Mouse (Mus musculus): ENCODE results near the gene Magi2. TPM values are rescaled to one million over a fixed set of nuclear protein-coding genes. Genes with fewer than 3 reads are reported as not detected.
A peak's percentile ranks its signal among the peaks of the same experiment; 100 is the strongest.
"Not testable (repeated sequence)": the region's sequence is repeated elsewhere in the genome, so short reads cannot be mapped to it uniquely, and the experiment has no call there.

The Magi2 gene
- polyA plus RNA-seq, 1 experiment from 2014 or later, result 2.3 TPM

GRCm38 (mm10) chr5:19472851-19473439, 246.1 kb downstream of the Magi2 start:
- Histone ChIP-seq H3K9me3 (no peaks in the 10 kb centered on the region), H3K9ac (no peak overlapping the region), H3K4me3 (replicated peaks) (no peak overlapping the region), H3K27ac (no peak overlapping the region), H3K4me1 (replicated peaks) (no peaks in the 10 kb centered on the region), H3K36me3 (no peaks in the 10 kb centered on the region), H3K27me3 (replicated peaks) (no peaks in the 10 kb centered on the region), H3K4me2 (replicated peaks) (no peak overlapping the region)
- WGBS, result 81% methylated on average over 4 of the region's 4 CpGs
- ATAC-seq, result no peak

GRCm38 (mm10) chr5:19482981-19483380, 256.1 kb downstream of the Magi2 start:
- Histone ChIP-seq H3K27ac (no peak overlapping the region), H3K9me3 (no peaks in the 10 kb centered on the region), H3K4me3 (replicated peaks) (no peak overlapping the region), H3K27me3 (replicated peaks) (no peaks in the 10 kb centered on the region), H3K9ac (no peak overlapping the region), H3K4me2 (replicated peaks) (no peak overlapping the region), H3K4me1 (replicated peaks) (no peaks in the 10 kb centered on the region), H3K36me3 (no peaks in the 10 kb centered on the region)
- no peak for ATAC-seq
- whole genome bisulfite sequencing, result 86% methylated on average over 3 of the region's 3 CpGs

GRCm38 (mm10) chr5:19487947-19488346, 261.1 kb downstream of the Magi2 start:
- Histone ChIP-seq H3K36me3 (no peaks in the 10 kb centered on the region), H3K4me2 (replicated peaks) (no peak overlapping the region), H3K9ac (no peak overlapping the region), H3K27ac (no peak overlapping the region), H3K9me3 (no peaks in the 10 kb centered on the region), H3K4me1 (replicated peaks) (no peaks in the 10 kb centered on the region), H3K27me3 (replicated peaks) (no peaks in the 10 kb centered on the region), H3K4me3 (replicated peaks) (no peak overlapping the region)
- ATAC-seq, result no peak
- WGBS, result 19% methylated on average over 7 of the region's 7 CpGs

DNA sequence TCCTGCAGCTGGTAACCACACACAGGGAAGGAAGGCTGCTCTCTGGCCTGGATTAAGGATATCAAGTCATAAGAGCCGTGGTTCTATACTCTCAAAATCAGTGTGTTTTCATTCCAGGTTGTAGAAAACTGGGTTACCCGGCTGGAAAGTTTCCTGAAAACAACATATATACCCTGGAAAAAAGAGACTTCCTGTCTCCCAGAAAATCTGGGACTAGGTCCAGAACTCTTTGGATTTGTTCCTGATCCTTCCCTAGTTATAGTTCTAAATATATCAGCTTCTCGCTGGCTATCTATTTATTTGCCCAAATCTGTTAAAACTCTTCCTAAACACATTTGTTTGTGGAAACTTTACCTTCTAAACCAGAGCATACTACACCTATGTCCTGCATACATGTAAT, 274.2 kb downstream of the Magi2 start:
- Histone ChIP-seq H3K36me3 (no peaks in the 10 kb centered on the region), H3K4me2 (replicated peaks) (no peak overlapping the region), H3K27me3 (replicated peaks) (no peaks in the 10 kb centered on the region), H3K27ac (no peak overlapping the region), H3K9me3 (no peaks in the 10 kb centered on the region), H3K9ac (no peak overlapping the region), H3K4me1 (replicated peaks) (no peaks in the 10 kb centered on the region), H3K4me3 (replicated peaks) (no peak overlapping the region)
- ATAC-seq, result no peak
- 69% methylated on average over 3 of the region's 3 CpGs for WGBS

GRCm38 (mm10) chr5:19522168-19522567, 295.3 kb downstream of the Magi2 start:
- H3K27ac ChIP-seq, result no peak overlapping the region
- H3K27me3 ChIP-seq (replicated peaks), result no peaks in the 10 kb centered on the region
- H3K9ac ChIP-seq, result no peak overlapping the region
- no peak overlapping the region for H3K4me3 ChIP-seq (replicated peaks)
- ATAC-seq, result peak; percentile 66
- H3K4me2 ChIP-seq (replicated peaks), result no peak overlapping the region
- no peaks in the 10 kb centered on the region for H3K9me3 ChIP-seq
- no peaks in the 10 kb centered on the region for H3K36me3 ChIP-seq
- H3K4me1 ChIP-seq (replicated peaks), result no peaks in the 10 kb centered on the region

DNA sequence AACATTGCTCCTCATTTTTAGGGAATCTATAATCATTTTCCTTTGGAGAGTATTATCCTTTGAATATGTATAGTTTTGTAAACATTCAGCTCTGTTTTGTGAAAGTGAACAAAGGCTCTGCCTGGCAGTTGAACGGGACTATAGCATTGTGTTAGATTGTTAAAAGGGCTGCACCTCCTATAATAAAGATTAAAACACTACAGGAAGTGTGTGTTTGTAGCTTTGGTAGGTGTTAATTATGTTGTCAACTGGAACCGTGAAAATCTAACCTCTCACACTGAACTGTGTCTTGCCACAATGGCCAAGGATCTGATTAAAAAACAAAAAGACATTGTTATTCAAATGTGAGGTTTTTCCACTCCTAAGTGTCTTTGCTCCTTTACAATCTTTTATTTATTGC, 312.5 kb downstream of the Magi2 start:
- 13% methylated on average over 2 of the region's 2 CpGs for WGBS
- Histone ChIP-seq H3K4me3 (replicated peaks) (no peak overlapping the region), H3K36me3 (no peaks in the 10 kb centered on the region), H3K27me3 (replicated peaks) (no peaks in the 10 kb centered on the region), H3K9ac (no peak overlapping the region), H3K27ac (no peak overlapping the region), H3K4me1 (replicated peaks) (no peaks in the 10 kb centered on the region), H3K9me3 (no peaks in the 10 kb centered on the region), H3K4me2 (replicated peaks) (no peak overlapping the region)
- ATAC-seq, result no peak

- H3K36me3 ChIP-seq, result no peaks in the 10 kb centered on the region
- 57% methylated on average over 4 of the region's 4 CpGs for WGBS
- no peak for ATAC-seq
- no peaks in the 10 kb centered on the region for H3K4me1 ChIP-seq (replicated peaks)
- no peaks in the 10 kb centered on the region for H3K27me3 ChIP-seq (replicated peaks)
- H3K4me3 ChIP-seq (replicated peaks), result no peak overlapping the region
- no peak overlapping the region for H3K4me2 ChIP-seq (replicated peaks)
- no peak overlapping the region for H3K9ac ChIP-seq
- no peak overlapping the region for H3K27ac ChIP-seq
- H3K9me3 ChIP-seq, result no peaks in the 10 kb centered on the region
Observed at GRCm38 (mm10) chr5:19546424-19546823, 319.6 kb downstream of the Magi2 start.

- 50% methylated on average over 2 of the region's 2 CpGs for WGBS
- Histone ChIP-seq H3K9me3 (no peaks in the 10 kb centered on the region), H3K4me3 (replicated peaks) (no peak overlapping the region), H3K27me3 (replicated peaks) (no peaks in the 10 kb centered on the region), H3K9ac (no peak overlapping the region), H3K4me2 (replicated peaks) (no peak overlapping the region), H3K27ac (no peak overlapping the region), H3K36me3 (no peaks in the 10 kb centered on the region), H3K4me1 (replicated peaks) (no peaks in the 10 kb centered on the region)
- ATAC-seq, result no peak
Observed at GRCm38 (mm10) chr5:19546900-19547299, 320.1 kb downstream of the Magi2 start.

DNA sequence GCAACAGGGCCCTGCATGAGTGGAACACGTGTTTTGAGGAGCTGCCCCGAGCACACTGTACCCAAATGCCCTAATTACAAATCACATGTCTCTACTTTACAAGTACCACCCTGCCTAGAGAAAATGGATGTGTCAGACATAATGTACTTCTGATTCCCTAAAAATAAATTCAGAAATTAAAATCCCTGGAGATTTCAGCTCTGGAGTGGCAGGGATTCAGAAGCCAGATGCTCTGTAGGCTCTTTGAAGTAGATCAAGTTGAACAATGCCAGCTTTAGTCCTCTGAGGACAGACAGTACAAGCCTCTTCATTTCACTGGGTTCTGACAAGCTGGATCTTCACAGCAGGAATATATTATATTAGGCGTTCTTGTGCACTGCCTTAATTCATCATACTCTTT, 326.7 kb downstream of the Magi2 start:
- Histone ChIP-seq H3K9me3 (no peaks in the 10 kb centered on the region), H3K27ac (no peak overlapping the region), H3K9ac (no peak overlapping the region), H3K4me2 (replicated peaks) (no peak overlapping the region), H3K4me1 (replicated peaks) (no peaks in the 10 kb centered on the region), H3K27me3 (replicated peaks) (no peaks in the 10 kb centered on the region), H3K4me3 (replicated peaks) (no peak overlapping the region), H3K36me3 (no peaks in the 10 kb centered on the region)
- 69% methylated on average over 3 of the region's 3 CpGs for whole genome bisulfite sequencing
- ATAC-seq, result no peak

GRCm38 (mm10) chr5:19565636-19566035, 338.8 kb downstream of the Magi2 start:
- H3K4me1 ChIP-seq (replicated peaks), result no peaks in the 10 kb centered on the region
- no peak overlapping the region for H3K9ac ChIP-seq
- no peaks in the 10 kb centered on the region for H3K9me3 ChIP-seq
- no peaks in the 10 kb centered on the region for H3K36me3 ChIP-seq
- ATAC-seq, result no peak
- no peak overlapping the region for H3K4me3 ChIP-seq (replicated peaks)
- H3K27me3 ChIP-seq (replicated peaks), result no peaks in the 10 kb centered on the region
- no peak overlapping the region for H3K4me2 ChIP-seq (replicated peaks)
- 77% methylated on average over 3 of the region's 3 CpGs for WGBS
- H3K27ac ChIP-seq, result no peak overlapping the region

- H3K9me3 ChIP-seq; H3K27me3 ChIP-seq (replicated peaks); H3K9ac ChIP-seq; H3K4me3 ChIP-seq (replicated peaks); H3K4me2 ChIP-seq (replicated peaks); H3K27ac ChIP-seq; ATAC-seq; H3K36me3 ChIP-seq; H3K4me1 ChIP-seq (replicated peaks): not testable (repeated sequence)
- 81% methylated on average over 1 of the region's 1 CpGs for WGBS
Observed at GRCm38 (mm10) chr5:19566136-19566535, 339.3 kb downstream of the Magi2 start.

DNA sequence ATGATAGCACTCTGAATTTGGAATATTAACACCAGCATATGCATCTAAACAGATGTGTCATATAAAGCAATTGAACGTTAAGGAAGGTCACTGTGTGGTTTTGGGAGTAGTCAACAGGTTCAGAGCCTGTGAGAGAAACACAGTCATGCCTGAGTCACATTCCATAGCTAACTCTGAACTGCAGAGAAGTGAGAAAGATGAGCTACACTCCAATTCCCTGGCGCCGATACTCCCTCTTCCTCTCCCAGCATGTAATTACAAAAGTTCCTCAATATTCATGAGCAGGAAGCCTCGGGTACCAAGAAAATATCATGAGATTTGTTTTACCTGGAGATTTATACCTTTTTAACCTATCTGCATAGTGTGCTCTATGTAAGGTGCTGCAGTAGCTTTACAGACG, 380.9 kb downstream of the Magi2 start:
- ATAC-seq, result no peak
- Histone ChIP-seq H3K27ac (no peak overlapping the region), H3K4me3 (replicated peaks) (no peak overlapping the region), H3K9ac (no peak overlapping the region), H3K27me3 (replicated peaks) (no peaks in the 10 kb centered on the region), H3K36me3 (no peaks in the 10 kb centered on the region), H3K9me3 (no peaks in the 10 kb centered on the region), H3K4me1 (replicated peaks) (no peaks in the 10 kb centered on the region), H3K4me2 (replicated peaks) (no peak overlapping the region)
- WGBS, result 76% methylated on average over 5 of the region's 5 CpGs

GRCm38 (mm10) chr5:19611788-19612187, 385.0 kb downstream of the Magi2 start:
- H3K9me3 ChIP-seq, result no peaks in the 10 kb centered on the region

More at GRCm38 (mm10) chr5:19611788-19612187, 385.0 kb downstream of the Magi2 start:
- no peaks in the 10 kb centered on the region for H3K36me3 ChIP-seq
- no peaks in the 10 kb centered on the region for H3K4me1 ChIP-seq (replicated peaks)
- no peak overlapping the region for H3K9ac ChIP-seq
- WGBS, result 91% methylated on average over 1 of the region's 1 CpGs
- H3K27me3 ChIP-seq (replicated peaks), result no peaks in the 10 kb centered on the region
- H3K27ac ChIP-seq, result no peak overlapping the region
- ATAC-seq, result no peak
- no peak overlapping the region for H3K4me2 ChIP-seq (replicated peaks)
- no peak overlapping the region for H3K4me3 ChIP-seq (replicated peaks)
